Mouse (Mus musculus): ENCODE results near the gene Kalrn. TPM values are rescaled to one million over a fixed set of nuclear protein-coding genes. Genes with fewer than 3 reads are reported as not detected.

Gene Kalrn
- polyA plus RNA-seq, 1 experiment: 1.5 TPM

- Histone ChIP-seq H3K27ac (replicated peaks; ENCODE audit: low read depth, low read length) (no peak overlapping the region), H3K4me1 (ENCODE audit: control insufficient read depth, insufficient read depth, insufficient read length, low read length) (peaks cover 8% of the 10 kb centered on the region; the same call in 1 of the 2 replicates), H3K4me3 (ENCODE audit: insufficient read depth, low read depth, low read length) (no peak overlapping the region)
These were observed 41.8 kb downstream of the Kalrn start for GRCm38 (mm10) chr16:34531506-34531905.

GRCm38 (mm10) chr16:34530029-34530428 is 43.3 kb downstream of the Kalrn start:
- Histone ChIP-seq H3K4me1 (ENCODE audit: control insufficient read depth, insufficient read depth, insufficient read length, low read length) (peaks cover 8% of the 10 kb centered on the region), H3K4me3 (ENCODE audit: insufficient read depth, low read depth, low read length) (no peak overlapping the region), H3K27ac (replicated peaks; ENCODE audit: low read depth, low read length) (no peak overlapping the region)

- Histone ChIP-seq H3K4me3 (ENCODE audit: insufficient read depth, low read depth, low read length) (no peak overlapping the region), H3K4me1 (ENCODE audit: control insufficient read depth, insufficient read depth, insufficient read length, low read length) (peaks cover 6% of the 10 kb centered on the region), H3K27ac (replicated peaks; ENCODE audit: low read depth, low read length) (no peak overlapping the region)
These were observed 44.9 kb downstream of the Kalrn start for GRCm38 (mm10) chr16:34528234-34528983.

- Histone ChIP-seq H3K4me1 (ENCODE audit: control insufficient read depth, insufficient read depth, insufficient read length, low read length) (peaks cover 6% of the 10 kb centered on the region), H3K4me3 (ENCODE audit: insufficient read depth, low read depth, low read length) (no peak overlapping the region), H3K27ac (replicated peaks; ENCODE audit: low read depth, low read length) (no peak overlapping the region)
These were observed 47.0 kb downstream of the Kalrn start for GRCm38 (mm10) chr16:34526378-34526777.

- H3K4me1 ChIP-seq (ENCODE audit: control insufficient read depth, insufficient read depth, insufficient read length, low read length): peaks cover 6% of the 10 kb centered on the region
- H3K27ac ChIP-seq (replicated peaks; ENCODE audit: low read depth, low read length): no peak overlapping the region
- no peak overlapping the region for H3K4me3 ChIP-seq (ENCODE audit: insufficient read depth, low read depth, low read length)
These were observed 47.5 kb downstream of the Kalrn start for GRCm38 (mm10) chr16:34525866-34526265.

GRCm38 (mm10) chr16:34525205-34525604 is 48.1 kb downstream of the Kalrn start:
- Histone ChIP-seq H3K4me1 (ENCODE audit: control insufficient read depth, insufficient read depth, insufficient read length, low read length) (peaks cover 6% of the 10 kb centered on the region), H3K27ac (replicated peaks; ENCODE audit: low read depth, low read length) (no peak overlapping the region), H3K4me3 (ENCODE audit: insufficient read depth, low read depth, low read length) (no peak overlapping the region)

GRCm38 (mm10) chr16:34521061-34521460 is 52.3 kb downstream of the Kalrn start:
- Histone ChIP-seq H3K4me1 (ENCODE audit: control insufficient read depth, insufficient read depth, insufficient read length, low read length) (peaks cover 3% of the 10 kb centered on the region; the same call in 1 of the 2 replicates), H3K27ac (replicated peaks; ENCODE audit: low read depth, low read length) (no peak overlapping the region), H3K4me3 (ENCODE audit: insufficient read depth, low read depth, low read length) (no peak overlapping the region)

- Histone ChIP-seq H3K4me1 (ENCODE audit: control insufficient read depth, insufficient read depth, insufficient read length, low read length) (peaks cover 3% of the 10 kb centered on the region; the same call in 1 of the 2 replicates), H3K27ac (replicated peaks; ENCODE audit: low read depth, low read length) (no peak overlapping the region), H3K4me3 (ENCODE audit: insufficient read depth, low read depth, low read length) (no peak overlapping the region)
These were observed 56.4 kb downstream of the Kalrn start for GRCm38 (mm10) chr16:34516891-34517398.

- Histone ChIP-seq H3K4me1 (ENCODE audit: control insufficient read depth, insufficient read depth, insufficient read length, low read length) (peaks cover 3% of the 10 kb centered on the region; the same call in 1 of the 2 replicates), H3K27ac (replicated peaks; ENCODE audit: low read depth, low read length) (no peak overlapping the region), H3K4me3 (ENCODE audit: insufficient read depth, low read depth, low read length) (no peak overlapping the region)
These were observed 57.8 kb downstream of the Kalrn start for GRCm38 (mm10) chr16:34515485-34515884.

- H3K4me1 ChIP-seq (ENCODE audit: control insufficient read depth, insufficient read depth, insufficient read length, low read length): peaks cover 3% of the 10 kb centered on the region; the same call in 1 of the 2 replicates
These were observed 59.3 kb downstream of the Kalrn start for GRCm38 (mm10) chr16:34513956-34514593.

GRCm38 (mm10) chr16:34512326-34512725 is 61.0 kb downstream of the Kalrn start:
- H3K4me1 ChIP-seq (ENCODE audit: control insufficient read depth, insufficient read depth, insufficient read length, low read length): peaks cover 3% of the 10 kb centered on the region; the same call in 1 of the 2 replicates
- no peak overlapping the region for H3K27ac ChIP-seq (replicated peaks; ENCODE audit: low read depth, low read length)
- H3K4me3 ChIP-seq (ENCODE audit: insufficient read depth, low read depth, low read length): no peak overlapping the region

More at GRCm38 (mm10) chr16:34513956-34514593, 59.3 kb downstream of the Kalrn start:
- no peak overlapping the region for H3K4me3 ChIP-seq (ENCODE audit: insufficient read depth, low read depth, low read length)
- no peak overlapping the region for H3K27ac ChIP-seq (replicated peaks; ENCODE audit: low read depth, low read length)

- H3K4me3 ChIP-seq (ENCODE audit: insufficient read depth, low read depth, low read length): no peak overlapping the region
- H3K27ac ChIP-seq (replicated peaks; ENCODE audit: low read depth, low read length): no peak overlapping the region
- no peaks in the 10 kb centered on the region; the same call in 1 of the 2 replicates for H3K4me1 ChIP-seq (ENCODE audit: control insufficient read depth, insufficient read depth, insufficient read length, low read length)
These were observed 65.2 kb downstream of the Kalrn start for GRCm38 (mm10) chr16:34508125-34508524.

GRCm38 (mm10) chr16:34506048-34506447 is 67.3 kb downstream of the Kalrn start:
- Histone ChIP-seq H3K4me1 (ENCODE audit: control insufficient read depth, insufficient read depth, insufficient read length, low read length) (peaks cover 2% of the 10 kb centered on the region; the same call in 1 of the 2 replicates), H3K27ac (replicated peaks; ENCODE audit: low read depth, low read length) (no peak overlapping the region), H3K4me3 (ENCODE audit: insufficient read depth, low read depth, low read length) (no peak overlapping the region)

GRCm38 (mm10) chr16:34504250-34504649 is 69.1 kb downstream of the Kalrn start:
- Histone ChIP-seq H3K4me1 (ENCODE audit: control insufficient read depth, insufficient read depth, insufficient read length, low read length) (peaks cover 2% of the 10 kb centered on the region; the same call in 1 of the 2 replicates), H3K4me3 (ENCODE audit: insufficient read depth, low read depth, low read length) (no peak overlapping the region), H3K27ac (replicated peaks; ENCODE audit: low read depth, low read length) (no peak overlapping the region)

- Histone ChIP-seq H3K27ac (replicated peaks; ENCODE audit: low read depth, low read length) (no peak overlapping the region), H3K4me3 (ENCODE audit: insufficient read depth, low read depth, low read length) (no peak overlapping the region), H3K4me1 (ENCODE audit: control insufficient read depth, insufficient read depth, insufficient read length, low read length) (peaks cover 2% of the 10 kb centered on the region; the same call in 1 of the 2 replicates)
These were observed 71.2 kb downstream of the Kalrn start for GRCm38 (mm10) chr16:34502110-34502509.

Data from brown adipose tissue, adult 24 weeks (tissue).